Mouse (Mus musculus): Measurements from ENCODE around the gene Gm7694. TPM values are rescaled to one million over a fixed set of nuclear protein-coding genes. Genes with fewer than 3 reads are reported as not detected.

Gm7694 gene
- polyA plus RNA-seq, 1 experiment from 2014 or later, result 2.6 TPM

DNA sequence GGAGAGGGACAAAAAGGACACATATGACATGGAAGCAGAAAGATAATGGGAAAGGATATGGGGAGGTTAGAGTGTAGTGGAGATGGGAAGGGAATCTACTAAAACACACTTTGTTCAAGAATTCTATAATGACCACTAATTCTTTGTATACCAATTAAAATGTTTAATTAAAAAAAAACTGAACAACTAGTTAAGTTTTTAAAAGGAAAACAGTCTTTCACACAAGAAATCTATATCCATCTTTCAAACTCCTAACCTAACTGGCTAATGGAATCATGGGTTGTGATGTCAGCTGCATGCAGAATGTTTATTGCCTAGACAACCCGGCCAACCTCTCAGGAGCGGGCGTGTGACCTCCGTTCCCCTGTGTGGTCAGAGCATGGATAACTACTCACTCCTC is 2.4 kb upstream of the Gm7694 start, which contains the start of gene Spata46:
Spata46 (plus strand) TSS at position 301 of the 400 bp plus-strand sequence.
- 82% methylated on average over 4 of the region's 4 CpGs for WGBS
- H3K4me2 ChIP-seq (replicated peaks; ENCODE audit: low read depth, low read length), result no peak within 1 kb of the TSS
- no peaks in the 10 kb centered on the region for H3K4me1 ChIP-seq (ENCODE audit: insufficient read depth, low read depth, low read length)
- TF ChIP-seq CTCF (IDR thresholded peaks at IDR 0.05) (no peak), EP300 (IDR thresholded peaks at IDR 0.05) (no peak)
- no peaks in the 10 kb centered on the region for H3K36me3 ChIP-seq (ENCODE audit: insufficient read depth, low read length)
- DNase-seq (ENCODE audit: low spot score) (no peak), ATAC-seq (no peak)
- no peaks in the 10 kb centered on the region for H3K9me3 ChIP-seq (ENCODE audit: low read length)
- no peaks in the 10 kb centered on the region for H3K27me3 ChIP-seq (replicated peaks; ENCODE audit: insufficient read depth, low read length)
- H3K27ac ChIP-seq (ENCODE audit: low read length), result no peak within 1 kb of the TSS
- H3K9ac ChIP-seq (replicated peaks; ENCODE audit: low read depth), result no peak within 1 kb of the TSS
- H3K4me3 ChIP-seq (ENCODE audit: low read depth, low read length), result no peak within 1 kb of the TSS

DNA sequence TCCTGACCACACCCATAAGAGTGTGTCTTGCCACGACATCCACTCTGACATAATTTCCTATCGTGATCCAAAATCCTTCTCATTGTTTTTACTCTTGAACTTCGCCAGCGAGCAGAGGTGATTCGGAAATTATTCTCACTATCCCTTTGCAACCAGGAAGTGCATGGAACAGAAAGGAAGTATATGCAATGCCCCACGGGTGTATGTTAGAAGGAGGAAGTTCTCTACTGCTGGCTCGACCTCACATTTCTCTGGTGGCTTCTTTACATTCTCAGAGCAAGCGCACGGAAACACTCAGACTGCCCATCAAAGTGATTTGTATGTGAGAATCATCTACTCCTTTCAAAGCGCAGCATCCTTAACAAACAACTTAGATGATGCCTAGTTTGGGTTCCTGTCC is 1.1 kb downstream of the Gm7694 start:
- Histone ChIP-seq H3K27ac (ENCODE audit: low read length) (no peak overlapping the region), H3K4me3 (ENCODE audit: low read depth, low read length) (no peak overlapping the region), H3K36me3 (ENCODE audit: insufficient read depth, low read length) (no peaks in the 10 kb centered on the region), H3K27me3 (replicated peaks; ENCODE audit: insufficient read depth, low read length) (no peaks in the 10 kb centered on the region), H3K9ac (replicated peaks; ENCODE audit: low read depth) (no peak overlapping the region), H3K4me1 (ENCODE audit: insufficient read depth, low read depth, low read length) (no peaks in the 10 kb centered on the region), H3K9me3 (ENCODE audit: low read length) (no peaks in the 10 kb centered on the region), H3K4me2 (replicated peaks; ENCODE audit: low read depth, low read length) (no peak overlapping the region)
- ATAC-seq, result no peak
- DNase-seq (ENCODE audit: low spot score), result no peak
- 75% methylated on average over 10 of the region's 10 CpGs for WGBS
- TF ChIP-seq EP300 (IDR thresholded peaks at IDR 0.05) (no peak), CTCF (IDR thresholded peaks at IDR 0.05) (no peak)

DNA sequence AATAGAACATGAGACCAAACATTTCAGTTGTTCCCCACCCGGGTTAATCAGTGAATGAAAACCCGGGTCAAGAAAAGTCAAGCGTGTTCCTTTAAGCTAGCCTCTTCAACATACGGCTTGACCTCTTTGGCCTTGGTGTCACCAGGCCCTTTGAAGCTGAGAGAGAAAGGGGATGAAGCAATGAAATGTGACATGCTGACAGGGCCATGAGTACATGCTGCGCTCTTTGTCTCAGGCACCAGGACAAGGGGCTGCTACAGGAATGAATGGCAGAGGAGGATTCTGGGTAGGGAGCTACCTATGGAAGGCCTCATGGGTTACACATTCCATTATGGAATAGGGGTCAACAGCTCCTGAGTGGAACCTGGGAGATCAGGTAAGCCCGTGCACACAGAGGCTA is 3.0 kb downstream of the Gm7694 start:
- no peaks in the 10 kb centered on the region for H3K9me3 ChIP-seq (ENCODE audit: low read length)
- 76% methylated on average over 6 of the region's 6 CpGs for WGBS
- TF ChIP-seq CTCF (IDR thresholded peaks at IDR 0.05) (no peak), EP300 (IDR thresholded peaks at IDR 0.05) (no peak)
- H3K36me3 ChIP-seq (ENCODE audit: insufficient read depth, low read length), result no peaks in the 10 kb centered on the region
- no peak overlapping the region for H3K4me3 ChIP-seq (ENCODE audit: low read depth, low read length)
- ATAC-seq (no peak), DNase-seq (ENCODE audit: low spot score) (no peak)
- H3K9ac ChIP-seq (replicated peaks; ENCODE audit: low read depth), result no peak overlapping the region
- H3K27ac ChIP-seq (ENCODE audit: low read length), result no peak overlapping the region
- H3K4me1 ChIP-seq (ENCODE audit: insufficient read depth, low read depth, low read length), result no peaks in the 10 kb centered on the region
- no peak overlapping the region for H3K4me2 ChIP-seq (replicated peaks; ENCODE audit: low read depth, low read length)
- no peaks in the 10 kb centered on the region for H3K27me3 ChIP-seq (replicated peaks; ENCODE audit: insufficient read depth, low read length)

DNA sequence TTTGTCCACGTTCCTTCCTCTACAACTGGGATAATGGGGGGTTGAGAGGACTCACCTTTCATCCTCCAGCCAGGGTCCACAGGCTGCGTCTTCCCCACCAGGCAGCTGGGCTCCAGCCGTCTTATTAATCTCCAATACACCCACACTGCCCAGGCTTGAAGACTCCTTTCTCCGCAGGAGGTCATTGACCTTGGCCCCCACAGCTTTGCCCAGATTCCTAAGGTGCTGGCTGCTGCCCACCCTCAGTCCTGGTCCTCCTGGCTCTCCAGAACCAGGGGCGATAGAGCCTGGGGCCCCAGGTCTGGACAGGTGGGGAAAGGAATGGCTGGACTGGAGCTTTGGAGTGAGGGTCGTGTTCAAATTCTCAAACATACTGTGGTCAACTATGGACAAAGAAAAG is 3.7 kb downstream of the Gm7694 start:
- H3K9ac ChIP-seq (replicated peaks; ENCODE audit: low read depth), result no peak overlapping the region
- no peaks in the 10 kb centered on the region for H3K4me1 ChIP-seq (ENCODE audit: insufficient read depth, low read depth, low read length)
- TF ChIP-seq EP300 (IDR thresholded peaks at IDR 0.05) (no peak), CTCF (IDR thresholded peaks at IDR 0.05) (no peak)
- no peaks in the 10 kb centered on the region for H3K27me3 ChIP-seq (replicated peaks; ENCODE audit: insufficient read depth, low read length)
- no peak overlapping the region for H3K27ac ChIP-seq (ENCODE audit: low read length)
- DNase-seq (ENCODE audit: low spot score) (no peak), ATAC-seq (no peak)
- no peak overlapping the region for H3K4me2 ChIP-seq (replicated peaks; ENCODE audit: low read depth, low read length)
- no peaks in the 10 kb centered on the region for H3K36me3 ChIP-seq (ENCODE audit: insufficient read depth, low read length)
- no peak overlapping the region for H3K4me3 ChIP-seq (ENCODE audit: low read depth, low read length)
- H3K9me3 ChIP-seq (ENCODE audit: low read length), result no peaks in the 10 kb centered on the region
- 74% methylated on average over 6 of the region's 6 CpGs for WGBS

DNA sequence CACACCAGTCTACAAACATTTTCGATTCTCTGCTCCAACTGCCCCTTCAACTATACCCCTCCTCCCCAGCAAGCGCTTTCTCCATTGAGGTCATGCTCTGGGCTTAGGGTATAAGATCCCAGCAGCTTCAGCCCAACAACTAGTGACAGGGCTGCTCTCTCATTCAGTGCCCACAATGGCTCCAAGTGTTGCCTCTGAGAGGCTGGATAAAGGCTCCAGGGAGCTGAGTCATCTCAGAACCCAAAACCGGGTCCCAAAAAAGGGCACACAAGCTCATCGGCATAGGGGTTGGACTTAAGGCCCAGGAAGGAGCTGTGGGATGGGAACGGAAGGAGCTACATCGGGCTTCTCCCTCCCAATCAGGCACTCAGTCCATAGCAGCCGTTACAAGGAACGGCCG is 4.4 kb downstream of the Gm7694 start:
- Histone ChIP-seq H3K36me3 (ENCODE audit: insufficient read depth, low read length) (no peaks in the 10 kb centered on the region), H3K27ac (ENCODE audit: low read length) (no peak overlapping the region), H3K9ac (replicated peaks; ENCODE audit: low read depth) (no peak overlapping the region), H3K4me3 (ENCODE audit: low read depth, low read length) (no peak overlapping the region), H3K9me3 (ENCODE audit: low read length) (no peaks in the 10 kb centered on the region), H3K4me1 (ENCODE audit: insufficient read depth, low read depth, low read length) (no peaks in the 10 kb centered on the region), H3K4me2 (replicated peaks; ENCODE audit: low read depth, low read length) (no peak overlapping the region), H3K27me3 (replicated peaks; ENCODE audit: insufficient read depth, low read length) (no peaks in the 10 kb centered on the region)
- 97% methylated on average over 9 of the region's 9 CpGs for WGBS
- TF ChIP-seq CTCF (IDR thresholded peaks at IDR 0.05), result no peak
- TF ChIP-seq EP300 (IDR thresholded peaks at IDR 0.05), result no peak
- no peak for ATAC-seq
- DNase-seq (ENCODE audit: low spot score), result no peak

DNA sequence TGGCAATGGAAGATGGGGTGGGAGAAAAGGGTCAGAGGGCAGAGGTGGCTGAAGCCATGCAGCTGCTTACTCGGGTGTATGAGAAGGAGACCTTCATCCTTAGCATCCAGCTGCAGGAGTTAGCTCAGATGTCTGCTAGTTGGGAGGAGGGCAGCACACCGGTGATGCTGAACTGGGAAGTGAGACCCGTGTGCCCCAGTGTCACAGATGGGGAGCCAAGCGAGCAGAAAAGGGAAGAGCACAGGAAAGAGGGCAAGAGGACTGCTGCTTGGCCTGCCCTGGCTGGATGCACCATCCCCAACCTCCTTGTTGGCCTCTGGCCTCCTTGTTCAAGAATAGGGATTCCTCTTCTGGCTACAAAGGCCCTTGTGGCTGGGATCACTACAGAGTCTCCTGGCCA is 6.6 kb downstream of the Gm7694 start:
- H3K4me1 ChIP-seq (ENCODE audit: insufficient read depth, low read depth, low read length), result no peaks in the 10 kb centered on the region
- H3K9me3 ChIP-seq (ENCODE audit: low read length), result no peaks in the 10 kb centered on the region
- no peak overlapping the region for H3K9ac ChIP-seq (replicated peaks; ENCODE audit: low read depth)
- H3K4me3 ChIP-seq (ENCODE audit: low read depth, low read length), result no peak overlapping the region
- H3K36me3 ChIP-seq (ENCODE audit: insufficient read depth, low read length), result no peaks in the 10 kb centered on the region
- ATAC-seq, result no peak
- WGBS, result 73% methylated on average over 4 of the region's 4 CpGs
- DNase-seq (ENCODE audit: low spot score), result no peak
- TF ChIP-seq CTCF (IDR thresholded peaks at IDR 0.05) (no peak), EP300 (IDR thresholded peaks at IDR 0.05) (no peak)
- no peaks in the 10 kb centered on the region for H3K27me3 ChIP-seq (replicated peaks; ENCODE audit: insufficient read depth, low read length)
- no peak overlapping the region for H3K27ac ChIP-seq (ENCODE audit: low read length)
- H3K4me2 ChIP-seq (replicated peaks; ENCODE audit: low read depth, low read length), result no peak overlapping the region

All from lung, postnatal 0 days (tissue).